Mouse (Mus musculus) heart, adult 2 months (tissue): ENCODE data around the gene Pla2g4b.

ENCODE experiments used
- CTCF ChIP-seq: fragments of 200-600 bp; IDR thresholded peaks from 2 replicates; pipeline ENCODE4 v1.8.1; 2022; ENCODE audit warnings: antibody characterized with exemption, mild to moderate bottlenecking, moderate library complexity
- EP300 ChIP-seq: fragments of 200-500 bp; IDR thresholded peaks from 2 replicates; pipeline ENCODE4 v1.6.1; 2011; ENCODE audit warnings: low read depth, low read length, control low read depth; ENCODE audit not compliant: insufficient read depth

DNA sequence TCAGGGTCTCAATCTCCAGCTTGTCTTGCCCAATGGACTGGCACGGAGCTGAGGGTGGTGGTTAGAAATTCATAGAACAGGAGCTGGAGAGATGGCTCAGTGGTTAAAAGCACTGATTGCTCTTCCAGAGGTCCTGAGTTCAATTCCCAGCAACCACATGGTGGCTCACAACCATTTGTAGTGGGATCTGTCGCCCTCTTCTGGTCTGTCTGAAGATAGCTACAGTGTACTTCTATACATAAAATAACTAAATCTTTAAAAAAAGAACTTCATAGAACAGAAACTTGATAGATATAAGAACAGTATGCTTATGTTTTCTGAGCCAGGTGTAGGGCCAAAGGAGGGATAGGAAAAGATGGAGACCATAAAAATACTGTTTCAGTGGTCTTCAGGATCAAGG is 49.2 kb downstream of the Pla2g4b start:
- TF ChIP-seq CTCF (peak; percentile 47), EP300 (no peak)
